Mouse (Mus musculus): ENCODE results near the gene Sbf2.
"Not testable (repeated sequence)": the region's sequence is repeated elsewhere in the genome, so short reads cannot be mapped to it uniquely, and the experiment has no call there.

The Sbf2 gene

DNA sequence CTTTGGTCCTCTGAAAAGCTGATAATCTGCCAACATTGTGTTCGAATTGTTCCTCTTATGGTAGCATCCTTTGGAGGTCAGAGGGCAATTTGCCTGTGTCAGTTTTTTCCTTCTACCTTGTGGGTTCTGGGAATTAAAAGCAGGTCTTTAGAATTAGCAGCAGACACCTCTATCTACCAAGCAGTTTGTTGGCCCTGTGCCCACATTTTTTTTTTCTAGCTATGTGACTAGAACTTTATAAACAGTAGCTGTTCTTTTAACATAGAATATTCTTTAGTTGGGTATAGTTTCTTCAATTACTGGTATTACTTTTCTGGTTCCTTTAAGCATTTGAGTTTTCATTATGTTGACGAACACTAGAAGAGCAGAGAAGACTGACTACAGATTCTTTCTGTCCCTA lies 223.1 kb downstream of the Sbf2 start:
- DNase-seq (ENCODE audit: low spot score) = no peak

DNA sequence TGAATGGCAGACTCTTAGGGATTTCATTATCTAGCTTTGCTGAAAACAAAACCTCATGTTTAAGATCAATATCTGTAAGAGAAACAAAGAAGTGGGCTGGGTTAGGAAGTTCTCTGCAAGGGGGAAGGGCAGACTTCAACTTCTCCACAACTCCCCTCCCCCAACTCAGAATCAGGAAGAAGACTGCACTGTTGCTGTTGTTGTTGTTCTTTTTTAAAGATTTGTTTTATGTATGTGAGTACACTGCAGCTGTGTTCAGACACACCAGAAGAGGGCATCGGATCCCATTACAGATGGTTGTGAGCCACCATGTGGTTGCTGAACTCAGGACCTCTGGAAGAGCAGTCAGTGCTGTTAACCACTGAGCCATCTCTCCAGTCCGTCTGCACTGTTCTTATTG lies 225.8 kb downstream of the Sbf2 start:
- not testable (repeated sequence) for DNase-seq (ENCODE audit: low spot score)

DNA sequence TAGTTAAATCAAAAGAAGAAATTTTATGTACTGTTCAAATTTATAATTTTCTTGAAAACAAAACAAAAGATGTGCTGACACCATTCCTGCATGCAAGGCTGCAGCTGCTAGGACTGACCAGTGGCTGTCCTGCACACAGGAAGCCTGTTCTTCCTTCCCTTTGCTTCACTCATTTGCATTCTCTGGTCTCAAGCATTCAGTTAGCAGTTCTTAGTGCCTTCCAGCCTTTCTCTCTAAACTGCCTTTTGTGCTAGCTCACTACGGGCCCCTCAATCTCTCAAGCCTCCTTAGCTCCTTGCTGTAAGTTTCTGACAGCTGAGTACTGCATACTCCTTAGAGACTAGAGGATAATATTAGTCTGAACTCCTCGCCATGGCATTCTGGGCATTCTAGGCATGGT lies 227.2 kb downstream of the Sbf2 start:
- no peak for DNase-seq (ENCODE audit: low spot score)

DNA sequence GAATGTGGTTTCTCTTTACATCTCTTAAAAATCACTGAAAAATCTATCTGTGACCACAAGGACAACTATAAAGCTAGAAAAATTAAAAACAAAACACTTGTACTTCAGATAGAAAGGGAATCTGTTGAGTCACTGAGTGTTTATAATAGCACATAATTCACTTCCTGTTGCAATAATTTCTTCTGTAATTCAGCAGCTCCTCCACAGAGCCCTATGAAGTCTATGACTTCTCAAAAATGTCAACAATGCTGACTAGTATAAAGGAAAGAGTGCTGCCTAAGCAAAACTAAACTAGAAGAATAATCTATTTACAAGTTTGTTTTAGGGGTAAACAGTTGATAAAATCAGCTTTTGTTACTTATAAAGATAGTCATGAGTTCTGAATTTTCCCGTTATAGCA lies 229.2 kb downstream of the Sbf2 start:
- DNase-seq (ENCODE audit: low spot score) = no peak

DNA sequence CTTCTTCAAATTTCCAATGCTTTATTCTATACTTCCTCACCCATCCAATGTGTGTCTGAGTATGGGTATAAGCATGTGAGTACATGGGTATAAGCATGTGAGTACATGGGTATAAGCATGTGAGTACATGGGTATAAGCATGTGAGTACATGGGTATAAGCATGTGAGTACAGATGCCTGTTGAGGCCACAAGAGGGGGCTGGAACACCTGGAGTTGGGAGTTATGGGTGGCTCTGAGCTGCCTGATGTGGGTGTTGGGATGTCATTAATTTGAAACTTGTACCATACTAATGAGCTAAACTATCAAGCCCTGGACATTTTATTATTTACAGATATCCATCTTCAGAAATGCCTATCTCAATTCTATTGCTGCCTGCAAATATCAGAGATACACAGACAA lies 230.4 kb downstream of the Sbf2 start:
- no peak for DNase-seq (ENCODE audit: low spot score)

DNA sequence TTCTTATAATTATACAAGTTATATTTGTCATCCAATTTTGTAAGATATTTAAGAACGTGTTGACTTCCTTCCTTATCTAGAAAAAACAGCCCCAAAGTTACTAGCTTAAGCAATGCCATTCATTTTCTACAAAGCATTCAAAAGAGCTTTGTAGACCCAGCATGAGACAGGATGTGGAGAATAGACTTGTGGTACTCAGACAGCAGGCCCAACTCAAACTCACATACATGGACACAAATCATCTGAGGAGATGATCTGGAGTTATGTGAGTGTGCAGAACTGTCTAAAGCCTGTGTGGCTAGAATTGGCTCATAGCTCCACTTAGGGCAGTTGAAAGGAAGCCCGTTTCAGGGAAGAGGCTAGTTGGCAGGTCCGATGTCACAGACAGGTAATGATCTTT lies 233.1 kb downstream of the Sbf2 start:
- DNase-seq (ENCODE audit: low spot score) = no peak

DNA sequence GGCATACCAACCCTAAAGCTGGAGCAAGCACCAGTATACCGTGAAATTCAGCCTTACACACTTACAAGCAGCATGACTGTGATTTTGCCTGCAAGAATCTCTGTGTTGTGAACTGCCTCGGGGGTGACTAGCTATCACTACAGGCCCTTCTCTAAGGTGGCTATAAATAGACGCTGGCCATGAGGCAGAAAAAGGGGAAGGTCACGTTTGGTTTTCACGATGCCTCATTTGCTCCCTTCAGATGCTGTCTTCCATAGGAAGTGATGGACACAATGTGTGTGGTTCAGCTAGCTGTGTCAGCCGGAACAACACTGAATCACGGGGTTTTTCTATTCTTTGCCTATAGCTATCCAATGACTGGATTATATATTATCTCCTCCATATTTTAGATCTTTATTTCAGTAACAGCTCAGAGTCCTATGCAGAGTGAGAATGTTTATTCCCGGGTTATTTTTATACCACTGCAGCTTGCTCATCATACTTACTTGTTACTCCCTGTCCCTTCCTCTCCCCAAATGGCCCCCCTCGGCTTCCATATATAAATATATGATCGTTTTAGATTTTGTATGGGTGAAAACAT lies 235.3 kb downstream of the Sbf2 start:
- DNase-seq (ENCODE audit: low spot score) = no peak

DNA sequence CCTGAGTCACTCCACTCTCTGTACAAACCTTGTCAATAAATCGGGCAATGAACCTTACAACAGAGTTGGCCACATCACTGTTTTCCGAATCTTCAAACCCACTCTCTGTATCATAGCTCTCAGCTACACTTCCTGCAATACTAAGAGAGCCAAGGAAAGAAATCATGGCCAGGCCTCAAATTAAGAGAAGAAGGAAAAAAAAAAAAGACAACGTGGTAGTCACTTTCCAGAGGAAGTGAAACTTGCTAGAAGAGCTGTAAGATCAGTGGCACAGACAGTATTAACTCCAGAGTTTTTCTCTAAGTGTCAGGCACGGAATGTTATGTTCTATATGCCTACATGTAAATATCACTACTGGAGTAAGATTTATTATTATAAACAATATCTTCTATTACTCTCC lies 242.2 kb downstream of the Sbf2 start:
- no peak for DNase-seq (ENCODE audit: low spot score)

DNA sequence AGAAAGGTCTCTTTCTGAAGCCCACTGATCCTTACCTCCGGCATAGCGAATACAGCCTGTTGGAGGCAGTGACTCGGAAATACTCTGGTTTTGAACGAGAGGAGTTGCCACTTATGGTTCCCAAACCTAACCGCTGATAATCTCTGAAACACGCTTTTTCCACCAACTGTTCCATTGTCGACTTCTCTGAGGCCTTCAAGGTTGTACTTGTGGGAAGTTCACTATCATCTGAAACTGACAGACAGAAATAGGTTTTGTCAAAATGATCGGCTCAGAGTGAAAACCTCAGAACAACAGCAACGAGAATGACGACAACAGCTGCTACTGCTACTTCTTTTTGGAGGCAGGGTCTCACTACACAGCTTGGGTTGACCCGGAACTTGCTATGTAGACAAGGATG lies 252.7 kb downstream of the Sbf2 start:
- DNase-seq (ENCODE audit: low spot score) = no peak

DNA sequence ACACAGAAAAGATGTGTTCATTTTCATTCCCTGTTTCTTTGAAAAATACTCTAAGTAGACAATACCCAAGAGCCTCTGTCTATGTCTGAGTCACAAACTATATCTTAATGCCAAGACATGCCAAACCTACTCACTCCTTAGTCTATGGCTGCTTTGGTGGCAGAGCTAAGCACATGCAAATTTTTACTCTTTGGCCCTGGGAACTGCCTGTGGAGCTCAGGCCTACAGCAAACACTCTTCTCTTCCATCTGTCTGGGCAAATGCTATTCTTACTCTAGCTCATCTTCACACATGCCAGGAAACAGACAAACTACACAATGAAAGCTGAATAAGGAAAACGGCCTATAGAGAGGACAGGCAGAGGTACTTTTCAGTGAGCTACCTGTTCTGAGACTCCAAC lies 253.2 kb downstream of the Sbf2 start:
- DNase-seq (ENCODE audit: low spot score) = no peak

DNA sequence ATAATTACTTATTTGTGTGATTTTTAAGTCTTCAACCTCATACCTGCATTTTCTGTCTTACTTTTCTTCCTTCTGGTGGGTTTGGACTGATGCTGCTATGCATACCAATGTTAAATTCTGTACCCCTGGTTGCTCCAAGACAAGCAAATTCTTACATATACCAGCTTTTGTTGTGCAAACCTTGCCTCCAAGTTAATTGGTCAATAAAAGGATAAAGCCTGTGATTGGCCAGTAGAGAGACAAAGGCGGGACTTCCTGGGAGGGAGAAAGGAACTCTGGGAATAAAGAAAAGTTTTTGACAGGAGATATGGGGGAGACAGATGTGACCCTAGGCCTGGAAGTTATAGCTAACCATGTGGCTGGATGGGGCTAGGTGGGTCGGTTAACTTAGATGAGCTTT lies 255.3 kb downstream of the Sbf2 start:
- no peak for DNase-seq (ENCODE audit: low spot score)

DNA sequence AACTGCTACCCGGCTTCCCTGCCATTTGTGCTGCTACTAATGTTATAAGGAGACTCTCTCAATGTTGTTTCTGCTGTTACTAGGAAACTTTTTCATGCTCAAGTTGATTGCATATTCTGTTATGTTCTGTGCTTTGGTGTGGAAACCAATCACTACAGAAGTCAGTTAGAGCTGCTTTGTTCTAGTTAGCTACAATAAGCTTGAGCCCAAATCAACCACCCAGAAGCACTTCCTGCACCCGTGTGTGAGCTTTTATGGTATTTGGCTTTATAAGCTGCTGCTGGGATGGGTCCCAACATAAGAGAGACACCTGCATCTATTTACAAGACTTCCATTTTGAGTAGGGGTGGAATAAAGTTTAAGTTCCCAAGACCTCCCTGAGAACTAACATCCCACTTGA lies 260.8 kb downstream of the Sbf2 start:
- no peak for DNase-seq (ENCODE audit: low spot score)

DNA sequence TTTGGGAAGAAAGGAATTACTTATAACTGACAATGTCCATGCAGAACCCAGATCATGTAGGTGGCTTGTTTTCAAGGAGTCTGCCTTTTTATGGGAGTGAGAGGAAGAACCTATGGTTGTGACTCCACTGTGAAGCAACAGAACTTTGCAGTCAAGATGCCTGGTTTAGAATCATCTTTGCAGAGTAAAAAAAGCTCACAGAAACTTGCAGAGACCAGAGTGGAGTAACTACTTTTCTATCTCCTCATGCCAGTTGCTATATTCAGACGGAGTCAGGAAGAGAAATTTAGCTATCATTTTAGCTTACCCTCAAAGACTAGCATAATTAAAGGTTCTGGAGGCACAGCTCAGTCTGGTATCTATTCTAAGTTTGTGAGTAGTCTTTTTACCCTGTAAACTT lies 267.5 kb downstream of the Sbf2 start:
- no peak for DNase-seq (ENCODE audit: low spot score)

DNA sequence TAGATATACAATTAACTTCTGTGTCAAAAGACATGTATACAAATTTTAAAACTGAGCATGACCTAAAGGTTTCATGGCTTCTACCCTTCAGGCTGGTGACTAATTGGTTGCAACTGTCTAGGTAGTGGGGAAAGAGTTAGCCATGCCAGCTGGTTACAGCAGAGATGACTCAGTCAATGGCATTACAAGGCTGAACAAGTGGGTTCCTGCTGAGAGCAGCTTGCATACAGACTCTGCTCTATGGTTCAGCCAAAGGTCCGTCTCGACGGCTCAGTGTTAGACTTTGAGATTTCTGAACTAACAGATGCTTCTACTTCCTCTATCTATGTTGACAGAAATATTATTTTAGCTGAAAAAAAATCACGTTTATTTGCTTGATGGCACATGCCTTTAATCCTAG lies 277.1 kb downstream of the Sbf2 start:
- no peak for DNase-seq (ENCODE audit: low spot score)

DNA sequence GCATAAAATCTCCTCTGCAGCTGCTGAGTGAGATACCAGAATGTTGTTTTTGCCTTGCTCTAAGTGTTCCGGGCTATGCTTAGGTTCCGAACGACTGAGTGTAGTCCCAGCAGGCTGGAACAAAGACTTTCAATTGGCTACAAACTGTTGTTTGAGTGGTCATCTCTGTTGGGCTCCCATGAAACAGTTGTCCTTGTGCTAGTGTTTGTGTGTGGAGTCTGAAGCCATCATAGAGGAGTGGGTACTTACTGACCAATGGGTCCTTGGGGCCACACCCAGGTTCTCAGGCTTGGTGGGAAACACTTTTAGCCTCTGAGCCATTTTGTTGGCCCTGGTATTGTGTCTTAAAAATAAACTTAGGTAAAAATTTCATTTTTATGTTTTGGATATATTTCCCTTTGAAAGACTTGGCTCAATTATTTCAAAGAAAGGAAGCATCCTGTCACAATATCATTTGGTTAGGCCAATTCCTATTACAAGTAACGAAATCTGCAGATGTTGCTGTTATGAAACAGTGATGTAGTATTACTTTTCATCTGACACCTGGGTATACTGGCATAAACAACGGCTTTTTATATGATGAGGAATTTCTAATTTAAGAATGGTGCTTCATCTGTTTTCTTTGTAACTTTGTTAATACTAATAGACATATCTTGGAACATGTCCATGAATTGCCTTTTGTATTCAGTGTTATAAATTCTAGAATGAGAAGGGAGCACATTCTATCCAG lies 289.2 kb downstream of the Sbf2 start:
- DNase-seq (ENCODE audit: low spot score) = no peak

DNA sequence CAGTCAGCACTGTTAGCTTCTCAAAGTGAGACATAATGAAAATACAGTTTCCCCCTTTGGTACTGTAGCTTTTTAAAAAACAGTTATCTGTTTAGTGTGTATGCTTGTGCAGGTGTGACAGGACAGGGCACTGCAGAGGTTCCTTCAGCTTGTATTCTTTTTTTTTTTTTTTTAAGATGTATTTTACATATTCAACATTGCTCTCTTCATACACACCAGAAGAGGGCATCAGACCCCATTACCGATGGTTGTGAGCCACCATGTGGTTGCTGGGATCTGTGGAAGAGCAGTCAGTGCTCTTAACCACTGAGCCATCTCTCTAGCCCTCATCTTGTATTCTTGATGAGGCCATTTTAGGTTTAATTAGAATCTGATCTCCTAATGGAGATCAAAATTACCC lies 289.9 kb downstream of the Sbf2 start:
- DNase-seq (ENCODE audit: low spot score) = no peak

DNA sequence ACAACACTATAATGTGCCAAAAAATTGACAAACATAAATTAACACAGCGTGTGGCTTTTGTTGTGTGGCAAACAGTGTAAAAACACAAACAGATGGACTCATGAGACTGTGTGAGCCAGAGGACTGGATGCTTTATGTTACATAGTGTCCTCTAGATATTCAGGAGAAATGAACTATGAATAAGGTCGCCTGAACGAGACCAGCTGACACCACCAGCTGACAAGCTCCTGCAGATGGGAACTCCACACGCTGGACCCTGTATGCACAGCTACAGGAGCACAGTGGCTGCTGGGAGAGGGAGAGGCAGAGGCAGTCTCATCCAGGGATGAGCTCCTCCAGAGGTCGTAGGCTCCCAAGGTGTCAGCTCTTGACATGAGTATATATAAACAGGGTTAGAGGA lies 293.6 kb downstream of the Sbf2 start:
- no peak for DNase-seq (ENCODE audit: low spot score)

DNA sequence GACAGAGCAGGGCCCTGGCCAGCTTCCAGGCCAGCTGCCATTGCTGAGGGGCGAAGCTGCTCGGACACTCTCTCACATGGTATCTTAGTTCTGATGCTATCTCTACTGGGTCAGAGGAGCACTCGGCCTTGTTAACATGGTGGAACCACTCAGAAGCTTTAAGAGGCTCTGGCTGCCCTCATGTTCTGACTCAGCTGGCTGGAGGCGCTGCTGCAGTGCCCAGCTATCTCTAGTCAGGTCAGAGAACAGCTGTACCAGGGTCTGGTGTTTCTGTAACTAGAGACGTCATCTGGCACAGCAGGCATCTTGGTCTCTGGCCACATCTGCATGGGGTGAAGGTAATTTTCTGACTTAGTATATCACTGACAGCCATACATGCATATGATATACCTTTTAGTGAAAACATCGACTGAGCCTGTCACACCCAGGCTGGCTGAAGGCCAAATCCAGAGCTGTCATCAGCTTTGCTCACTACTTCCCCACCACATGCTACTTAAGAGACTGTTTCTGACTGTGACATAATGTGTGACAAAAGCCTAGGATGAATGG lies 295.7 kb downstream of the Sbf2 start:
- DNase-seq (ENCODE audit: low spot score) = no peak

DNA sequence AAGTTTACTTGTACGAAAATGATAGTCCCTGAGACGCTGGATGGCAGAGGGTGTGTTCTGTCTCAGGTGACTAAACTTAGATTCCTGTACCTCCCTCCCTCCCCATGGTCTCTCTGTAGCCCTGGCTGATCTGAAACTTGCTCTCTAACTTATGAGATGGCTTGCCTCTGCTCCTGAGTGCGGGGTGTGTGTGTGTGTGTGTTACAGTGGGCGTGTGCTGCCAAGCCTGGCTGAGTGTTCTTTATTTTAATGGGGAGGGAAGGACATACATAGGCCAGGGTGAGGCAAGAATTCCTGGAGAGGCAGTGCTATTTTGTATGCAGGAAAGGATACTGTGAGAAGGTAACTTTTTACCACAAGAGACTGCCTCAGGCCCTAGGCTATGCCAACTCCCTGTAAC lies 297.3 kb downstream of the Sbf2 start:
- DNase-seq (ENCODE audit: low spot score) = no peak

DNA sequence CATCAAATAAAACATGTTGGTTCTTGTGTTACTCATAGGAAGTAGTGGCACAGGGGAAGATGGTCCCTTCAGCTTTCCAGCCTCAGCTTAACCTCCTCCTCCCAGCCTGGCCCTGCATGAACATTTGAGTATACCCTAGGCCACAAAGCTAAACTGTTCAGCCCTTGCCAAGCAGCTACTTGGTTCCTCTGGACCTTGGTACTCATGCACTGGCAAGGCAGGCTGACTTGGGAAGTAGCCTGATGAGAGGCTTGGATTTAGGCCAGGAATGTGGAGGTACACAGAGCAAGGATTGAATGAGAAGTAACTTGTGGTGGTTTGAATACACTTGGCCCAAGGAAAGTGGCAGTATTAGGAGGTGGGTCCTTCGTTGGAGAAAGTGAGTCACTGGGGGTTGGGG lies 299.4 kb downstream of the Sbf2 start:
- DNase-seq (ENCODE audit: low spot score) = no peak

DNA sequence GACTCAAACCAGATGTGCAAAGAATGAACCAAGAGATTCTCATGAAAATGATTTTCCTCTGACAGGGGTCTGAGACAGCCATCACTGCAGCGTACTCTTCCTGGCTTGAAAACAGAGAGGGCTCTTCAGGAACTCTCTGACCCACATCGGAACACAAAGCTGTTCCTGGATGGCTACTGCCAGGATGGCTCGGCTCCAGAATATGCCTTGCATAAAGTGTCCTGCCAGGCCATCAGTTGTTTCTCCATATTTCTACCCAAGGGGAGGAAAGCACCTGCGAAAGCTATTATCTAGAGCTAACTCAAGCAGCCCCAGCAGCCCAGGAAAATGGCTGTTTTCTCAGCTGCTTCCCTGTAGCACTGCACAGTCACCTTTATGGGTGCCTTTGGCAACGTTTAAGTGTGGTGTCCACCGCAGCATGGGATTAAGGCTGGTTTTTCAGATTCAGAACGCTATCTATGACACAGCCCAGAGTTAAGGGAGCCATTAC lies 300.3 kb downstream of the Sbf2 start:
- DNase-seq (ENCODE audit: low spot score) = no peak

DNA sequence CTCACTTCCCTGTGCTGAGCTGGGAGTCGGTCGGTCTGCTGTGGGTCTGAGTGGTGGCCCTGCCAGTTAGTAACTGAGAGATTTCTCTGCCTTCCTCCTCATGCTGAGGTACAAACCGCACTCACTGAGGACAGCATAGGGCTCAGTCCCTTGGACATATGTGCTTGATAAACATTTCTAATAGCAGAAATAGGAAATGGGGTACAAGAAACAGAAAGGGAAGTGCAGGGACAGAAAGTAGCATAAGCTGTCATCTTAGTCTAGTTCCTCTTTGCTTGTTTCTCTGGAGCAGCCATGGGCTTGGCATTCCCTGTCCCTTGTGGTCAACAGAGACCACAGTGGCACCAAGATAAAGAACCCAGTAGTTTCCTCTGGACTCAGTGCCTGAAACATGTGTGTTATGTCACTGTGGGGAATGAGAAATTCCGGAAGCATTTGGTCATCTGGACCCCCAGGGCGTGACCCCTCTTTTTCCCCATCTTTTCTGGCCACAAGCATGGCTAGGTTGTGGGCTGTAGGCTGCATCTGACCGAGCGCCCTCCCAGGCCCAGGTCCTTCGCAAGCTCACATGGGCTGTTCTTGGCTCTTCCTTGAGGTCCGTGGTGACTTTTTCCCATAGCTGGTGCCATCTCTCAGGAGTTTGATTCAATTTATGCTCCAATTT lies 301.2 kb downstream of the Sbf2 start:
- no peak for DNase-seq (ENCODE audit: low spot score)

DNA sequence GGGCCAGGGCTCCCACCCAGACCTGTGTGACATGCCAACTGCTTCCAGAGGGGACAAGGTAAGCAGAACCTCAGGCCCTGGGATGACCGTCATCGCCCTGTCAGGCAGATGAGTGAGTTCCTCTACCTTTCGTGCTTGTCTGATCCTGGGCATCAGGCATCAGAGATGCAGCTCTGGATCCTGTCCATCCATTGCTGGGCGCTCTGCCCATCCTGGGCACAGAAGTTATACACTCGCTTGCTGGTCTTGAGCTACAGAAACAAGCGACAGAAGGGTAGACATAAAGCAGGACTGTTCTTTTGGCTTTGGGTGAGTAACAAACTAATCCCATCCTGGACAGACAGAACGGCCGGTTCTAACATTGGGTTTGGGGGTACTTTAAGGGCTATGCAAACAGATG lies 305.5 kb downstream of the Sbf2 start:
- no peak for DNase-seq (ENCODE audit: low spot score)
